Mouse (Mus musculus) myocyte (in vitro differentiated cells): ENCODE results near the gene Galk2.

Experiments
- CEBPB ChIP-seq: IDR thresholded peaks from 2 replicates; pipeline ENCODE4 v1.6.1; 2011; ENCODE audit warnings: mild to moderate bottlenecking, moderate library complexity; ENCODE audit not compliant: poor library complexity, insufficient read depth, severe bottlenecking
- E2F4 ChIP-seq: IDR thresholded peaks from one replicate; pipeline ENCODE4 v1.6.1; 2011; ENCODE audit warnings: mild to moderate bottlenecking, control low read depth, moderate library complexity; ENCODE audit not compliant: insufficient read depth
- MAX ChIP-seq: IDR thresholded peaks from one replicate; pipeline ENCODE4 v1.6.1; 2011; ENCODE audit warnings: low read depth, mild to moderate bottlenecking, control low read depth
- MYOD1 ChIP-seq, 3 experiments: IDR thresholded peaks; one replicate each; pipeline ENCODE4 v1.6.1; 2011; ENCODE audit warnings: control low read depth in 2 of 3, low read depth in 2 of 3, mild to moderate bottlenecking in 2 of 3, moderate library complexity in 1 of 3; ENCODE audit not compliant: insufficient read length in 2 of 3, control insufficient read depth in 1 of 3
- MYOG ChIP-seq, 3 experiments: IDR thresholded peaks; one replicate each; pipeline ENCODE4 v1.6.1; 2011; ENCODE audit warnings: control low read depth in 2 of 3, low read depth in 2 of 3, mild to moderate bottlenecking in 2 of 3; ENCODE audit not compliant: insufficient read length in 2 of 3, control insufficient read depth in 1 of 3, insufficient read depth in 1 of 3
- POLR2A ChIP-seq: IDR thresholded peaks from one replicate; pipeline ENCODE4 v1.6.1; 2011; ENCODE audit warnings: low read depth, mild to moderate bottlenecking, control low read depth, moderate library complexity; ENCODE audit not compliant: insufficient read length
- POLR2AphosphoS2 ChIP-seq: IDR thresholded peaks from one replicate; pipeline ENCODE4 v1.6.1; 2011; ENCODE audit warnings: low read depth, control low read depth; ENCODE audit not compliant: insufficient read length
- REST ChIP-seq: IDR thresholded peaks from one replicate; pipeline ENCODE4 v1.6.1; 2011; ENCODE audit warnings: mild to moderate bottlenecking, control low read depth, moderate library complexity; ENCODE audit not compliant: insufficient read depth, insufficient read length
- TCF12 ChIP-seq: IDR thresholded peaks from one replicate; pipeline ENCODE4 v1.6.1; 2011; ENCODE audit warnings: mild to moderate bottlenecking, control low read depth; ENCODE audit not compliant: poor library complexity, insufficient read depth, severe bottlenecking
- USF1 ChIP-seq: IDR thresholded peaks from one replicate; pipeline ENCODE4 v1.6.1; 2011; ENCODE audit warnings: low read depth, mild to moderate bottlenecking, control low read depth, moderate library complexity

DNA sequence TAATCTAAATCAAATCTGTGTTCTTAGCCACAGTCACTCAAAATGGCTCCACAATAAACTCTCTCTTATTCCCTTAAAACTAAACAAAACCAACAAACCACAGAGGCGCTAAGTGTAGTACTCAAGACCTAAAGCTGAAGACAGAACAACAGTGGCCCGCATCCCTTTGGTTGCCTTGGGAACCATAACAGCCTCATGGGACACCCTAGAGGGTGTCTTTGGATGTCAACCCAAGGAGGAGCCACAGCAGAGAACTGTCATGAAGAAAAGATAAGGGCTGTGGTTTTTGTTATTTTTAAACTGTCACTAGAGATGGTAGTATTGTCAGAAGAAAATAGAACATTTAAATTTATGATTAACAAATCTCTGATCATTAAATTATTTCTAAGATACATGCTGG lies 147.8 kb downstream of the Galk2 start:
- no peak for TF ChIP-seq POLR2A
- TF ChIP-seq USF1, result no peak
- TF ChIP-seq CEBPB, result no peak
- no peak for TF ChIP-seq POLR2AphosphoS2
- no peak for TF ChIP-seq REST
- TF ChIP-seq E2F4, result no peak
- TF ChIP-seq TCF12, result no peak
- no peak for TF ChIP-seq MYOD1 (IDR thresholded peaks at IDR 0.05; ENCODE audit: control insufficient read depth in 1 of 3, insufficient read length in 2 of 3, low read depth in 2 of 3)
- no peak for TF ChIP-seq MYOG (IDR thresholded peaks at IDR 0.05; ENCODE audit: control insufficient read depth in 1 of 3, insufficient read depth in 1 of 3, insufficient read length in 2 of 3, low read depth in 2 of 3)
- TF ChIP-seq MAX, result no peak
